Mouse (Mus musculus) bone marrow macrophage, adult 2 months (primary cell): ENCODE results near the gene Styx.

Experiments used
- CTCF ChIP-seq: IDR thresholded peaks from 2 replicates; pipeline ENCODE4 v1.5.1; 2012; ENCODE audit warnings: low read depth, mild to moderate bottlenecking, low read length, moderate library complexity
- POLR2A ChIP-seq: IDR thresholded peaks from 2 replicates; pipeline ENCODE4 v1.6.1; 2012; ENCODE audit warnings: mild to moderate bottlenecking, low read depth, low read length, borderline replicate concordance

DNA sequence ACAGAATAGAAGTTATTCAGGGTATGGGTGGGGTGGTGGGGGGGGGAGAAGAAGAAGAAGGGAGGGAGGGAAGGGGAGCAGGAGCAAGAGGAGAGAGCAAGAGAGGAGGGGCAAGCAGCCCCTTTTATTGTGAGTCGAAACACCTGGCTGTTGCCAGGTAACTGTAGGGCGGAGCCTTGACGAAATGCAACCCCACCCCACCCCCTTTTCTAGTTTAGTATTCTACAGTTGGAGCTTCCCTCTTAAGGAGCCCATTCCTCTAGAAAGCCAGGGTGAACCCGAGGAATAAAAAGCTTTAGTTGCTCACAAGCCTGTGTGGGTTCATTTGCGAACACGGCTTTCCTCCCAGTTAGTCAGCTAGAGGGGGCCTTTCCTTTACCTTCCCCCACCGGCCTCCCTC is 94.0 kb downstream of the Styx start:
- TF ChIP-seq POLR2A: no peak
- no peak for TF ChIP-seq CTCF
